Mouse (Mus musculus) CH12.LX (cell line): ENCODE measurements around the gene Dnajb5. TPM values are rescaled to one million over a fixed set of nuclear protein-coding genes. Genes with fewer than 3 reads are reported as not detected.

Experiments
- DNase-seq: peaks from one replicate; pipeline ENCODE4 v3.0.0-alpha.2; 2013; ENCODE audit errors: extremely low read depth
- H3K27ac ChIP-seq: 2 replicates; pipeline ENCODE4 v1.5.1; 2012; ENCODE audit warnings: low read depth, mild to moderate bottlenecking, control low read depth, moderate library complexity; ENCODE audit not compliant: insufficient read depth
- H3K27me3 ChIP-seq: replicated peaks from 2 replicates; pipeline ENCODE3; 2012; ENCODE audit warnings: inconsistent platforms
- H3K36me3 ChIP-seq, 2 experiments: replicated peaks in 1 of 2; 2 replicates each; pipeline versions ENCODE3 to v1.6.1; 2012; ENCODE audit warnings: inconsistent platforms in 1 of 2, low read length in 1 of 2, mild to moderate bottlenecking in 1 of 2, mixed read lengths in 1 of 2, moderate library complexity in 1 of 2; ENCODE audit not compliant: control insufficient read depth in 1 of 2, insufficient read depth in 1 of 2
- H3K4me1 ChIP-seq, 2 experiments: 2 replicates each; pipeline ENCODE4 v1.6.1; 2012; ENCODE audit warnings: inconsistent platforms in 1 of 2, moderate library complexity in 1 of 2; ENCODE audit not compliant: insufficient read depth in 2 of 2, control insufficient read depth in 1 of 2
- H3K4me2 ChIP-seq: 2 replicates; pipeline ENCODE4 v1.6.1; 2012; ENCODE audit warnings: low read depth, mild to moderate bottlenecking, control low read depth; ENCODE audit not compliant: poor library complexity, insufficient read depth, severe bottlenecking
- H3K4me3 ChIP-seq, 3 experiments: fragments of 150-350 bp in 1 of 3; sonication (generic) in 1 of 3; replicated peaks in 1 of 3; 2 replicates each; pipeline versions ENCODE3 to v1.5.1; 2011 to 2012; ENCODE audit warnings: low read depth in 2 of 3, low read length in 2 of 3, mild to moderate bottlenecking in 2 of 3, moderate library complexity in 2 of 3, control low read depth in 1 of 3, improper control_type of control experiment in 1 of 3, inconsistent platforms in 1 of 3, mixed read lengths in 1 of 3; ENCODE audit not compliant: poor library complexity in 1 of 3
- H3K79me2 ChIP-seq: replicated peaks from 2 replicates; pipeline ENCODE4 v1.6.1; 2012; ENCODE audit warnings: mild to moderate bottlenecking, moderate library complexity; ENCODE audit not compliant: control insufficient read depth, poor library complexity, insufficient read depth, severe bottlenecking; ENCODE audit errors: extremely low read depth
- H3K9ac ChIP-seq: 2 replicates; pipeline ENCODE4 v1.6.1; 2012; ENCODE audit warnings: low read depth, mild to moderate bottlenecking, control low read depth, moderate library complexity; ENCODE audit not compliant: insufficient read depth
- H3K9me3 ChIP-seq: replicated peaks from 2 replicates; pipeline ENCODE3; 2012; ENCODE audit warnings: low read length, inconsistent platforms, mixed read lengths
- CHD2 ChIP-seq: IDR thresholded peaks from 2 replicates; pipeline ENCODE4 v1.6.1; 2011; ENCODE audit warnings: low read length, improper control_type of control experiment
- E2F4 ChIP-seq: IDR thresholded peaks from 2 replicates; pipeline ENCODE4 v1.6.1; 2011; ENCODE audit warnings: low read depth, low read length, improper control_type of control experiment; ENCODE audit not compliant: insufficient replicate concordance
- EP300 ChIP-seq: IDR thresholded peaks from 2 replicates; pipeline ENCODE4 v1.6.1; 2011; ENCODE audit warnings: low read length, improper control_type of control experiment
- ETS1 ChIP-seq: conservative IDR thresholded peaks from 2 replicates; pipeline ENCODE4 v1.6.1; 2012; ENCODE audit warnings: low read depth, mild to moderate bottlenecking, inconsistent platforms, low read length, improper control_type of control experiment, moderate library complexity
- GABPA ChIP-seq: IDR thresholded peaks from 2 replicates; pipeline ENCODE4 v1.6.1; 2012; ENCODE audit warnings: low read depth, low read length, improper control_type of control experiment, inconsistent platforms; ENCODE audit not compliant: insufficient replicate concordance
- IRF4 ChIP-seq: IDR thresholded peaks from 2 replicates; pipeline ENCODE4 v1.6.1; 2014; ENCODE audit warnings: low read depth, mild to moderate bottlenecking, inconsistent platforms, low read length, improper control_type of control experiment
- JUN ChIP-seq: IDR thresholded peaks from 2 replicates; pipeline ENCODE4 v1.6.1; 2011; ENCODE audit warnings: low read depth, mild to moderate bottlenecking, low read length, improper control_type of control experiment, moderate library complexity; ENCODE audit not compliant: insufficient read depth
- KAT2A ChIP-seq: IDR thresholded peaks from 2 replicates; pipeline ENCODE4 v1.6.1; 2012; ENCODE audit warnings: low read length, improper control_type of control experiment, inconsistent platforms; ENCODE audit not compliant: insufficient replicate concordance
- MAFK ChIP-seq: IDR thresholded peaks from 2 replicates; pipeline ENCODE4 v1.6.1; 2011; ENCODE audit warnings: low read length, improper control_type of control experiment; ENCODE audit not compliant: insufficient replicate concordance
- MAZ ChIP-seq: IDR thresholded peaks from 2 replicates; pipeline ENCODE4 v1.6.1; 2012; ENCODE audit warnings: low read depth, mild to moderate bottlenecking, inconsistent platforms, low read length, improper control_type of control experiment, moderate library complexity
- MEF2A ChIP-seq: IDR thresholded peaks from 2 replicates; pipeline ENCODE4 v1.6.1; 2014; ENCODE audit warnings: low read depth, mild to moderate bottlenecking, inconsistent platforms, low read length, improper control_type of control experiment, borderline replicate concordance
- MXI1 ChIP-seq: IDR thresholded peaks from 2 replicates; pipeline ENCODE4 v1.6.1; 2011; ENCODE audit warnings: mild to moderate bottlenecking, low read depth, low read length, improper control_type of control experiment
- NELFE ChIP-seq: IDR thresholded peaks from 2 replicates; pipeline ENCODE4 v1.6.1; 2011; ENCODE audit warnings: low read depth, low read length, improper control_type of control experiment
- NRF1 ChIP-seq: IDR thresholded peaks from 2 replicates; pipeline ENCODE4 v1.6.1; 2014; ENCODE audit warnings: low read depth, mild to moderate bottlenecking, inconsistent platforms, low read length, improper control_type of control experiment, moderate library complexity
- POLR2A ChIP-seq: IDR thresholded peaks from 2 replicates; pipeline ENCODE4 v1.6.1; 2011; ENCODE audit warnings: low read depth, mild to moderate bottlenecking, improper control_type of control experiment, low read length
- POLR2AphosphoS2 ChIP-seq: IDR thresholded peaks from 2 replicates; pipeline ENCODE4 v1.6.1; 2011; ENCODE audit warnings: low read depth, low read length, improper control_type of control experiment
- RCOR1 ChIP-seq: conservative IDR thresholded peaks from 2 replicates; pipeline ENCODE4 v1.6.1; 2012; ENCODE audit warnings: low read depth, mild to moderate bottlenecking, inconsistent platforms, low read length, improper control_type of control experiment
- SIN3A ChIP-seq: IDR thresholded peaks from 2 replicates; pipeline ENCODE4 v1.6.1; 2012; ENCODE audit warnings: low read length, improper control_type of control experiment, inconsistent platforms
- SMC3 ChIP-seq: IDR thresholded peaks from 2 replicates; pipeline ENCODE4 v1.6.1; 2011; ENCODE audit warnings: low read depth, low read length, improper control_type of control experiment
- TBP ChIP-seq: conservative IDR thresholded peaks from 2 replicates; pipeline ENCODE4 v1.6.1; 2011; ENCODE audit warnings: low read depth, low read length, improper control_type of control experiment
- UBTF ChIP-seq: IDR thresholded peaks from 2 replicates; pipeline ENCODE4 v1.6.1; 2012; ENCODE audit warnings: low read depth, mild to moderate bottlenecking, inconsistent platforms, low read length, improper control_type of control experiment, moderate library complexity
- USF2 ChIP-seq: conservative IDR thresholded peaks from 2 replicates; pipeline ENCODE4 v1.6.1; 2011; ENCODE audit warnings: low read depth, low read length, improper control_type of control experiment
- ZC3H11A ChIP-seq: IDR thresholded peaks from 2 replicates; pipeline ENCODE4 v1.6.1; 2012; ENCODE audit warnings: low read depth, mild to moderate bottlenecking, inconsistent platforms, low read length, improper control_type of control experiment
- ZKSCAN1 ChIP-seq: IDR thresholded peaks from 2 replicates; pipeline ENCODE4 v1.6.1; 2012; ENCODE audit warnings: low read depth, inconsistent platforms, low read length, improper control_type of control experiment, borderline replicate concordance
- dilution Hi-C: fragments of 300-500 bp; cut with MboI; formaldehyde crosslinking; loops from 2 replicates; pipeline ENCODE4 v1.14.3; 2020; ENCODE audit warnings: low sequenced_read_pairs; ENCODE audit not compliant: extremely low pct_unique_long_range_greater_than_20kb, extremely low pct_ligation_motif_present
- in situ Hi-C: fragments of 300-500 bp; cut with MboI; formaldehyde crosslinking; loops from 3 replicates; pipeline ENCODE4 v1.14.3; 2019; ENCODE audit warnings: low sequenced_read_pairs, low pct_ligation_motif_present, low pct_unique_long_range_greater_than_20kb, mixed read lengths
- polyA plus RNA-seq: library from polyadenylated mRNA; unstranded; fragments of >175 nt; gene quantifications from 2 replicates; pipeline ENCODE4 v1.2.1, GENCODE M21; 2012; ENCODE audit warnings: low read depth; ENCODE audit not compliant: insufficient read length
- total RNA-seq, 2 experiments: library from RNA; depleted of rRNA; stranded (reverse); fragments of 300-350 nt in 1 of 2; fragments of >200 nt in 1 of 2; gene quantifications; 2 replicates each; pipeline ENCODE4 v1.2.3; 2012 to 2014

Gene Dnajb5
- total and polyA plus RNA-seq, 3 experiments, result 1.9 to 3.9 (median 2.7) TPM

- DNase-seq, result no peak
- Histone ChIP-seq H3K27ac (no peak overlapping the region), H3K79me2 (no peaks in the 10 kb centered on the region), H3K4me1 (peaks cover 8 to 28% of the 10 kb centered on the region in 2 experiments), H3K4me2 (no peak overlapping the region), H3K27me3 (peaks cover 63% of the 10 kb centered on the region), H3K4me3 (no peak overlapping the region), H3K9ac (no peak overlapping the region), H3K9me3 (no peaks in the 10 kb centered on the region), H3K36me3 (no peaks in the 10 kb centered on the region)
- in situ Hi-C loops, result no loop called here
- no peak for TF ChIP-seq JUN
- no peak for TF ChIP-seq TBP
- no peak for TF ChIP-seq MAFK
- TF ChIP-seq POLR2AphosphoS2, result no peak
- no peak for TF ChIP-seq MEF2A
- no peak for TF ChIP-seq NELFE
- no peak for TF ChIP-seq NRF1
- TF ChIP-seq UBTF, result no peak
- TF ChIP-seq E2F4, result no peak
- TF ChIP-seq SMC3, result no peak
- TF ChIP-seq ZC3H11A, result no peak
- no peak for TF ChIP-seq POLR2A
- TF ChIP-seq SIN3A, result no peak
- no peak for TF ChIP-seq ZKSCAN1
- TF ChIP-seq EP300, result no peak
- TF ChIP-seq USF2, result no peak
- no peak for TF ChIP-seq RCOR1
- dilution Hi-C loops, result no loop called here
Observed at GRCm38 (mm10) chr4:42946733-42947290, 2.8 kb upstream of the Dnajb5 start.

DNA sequence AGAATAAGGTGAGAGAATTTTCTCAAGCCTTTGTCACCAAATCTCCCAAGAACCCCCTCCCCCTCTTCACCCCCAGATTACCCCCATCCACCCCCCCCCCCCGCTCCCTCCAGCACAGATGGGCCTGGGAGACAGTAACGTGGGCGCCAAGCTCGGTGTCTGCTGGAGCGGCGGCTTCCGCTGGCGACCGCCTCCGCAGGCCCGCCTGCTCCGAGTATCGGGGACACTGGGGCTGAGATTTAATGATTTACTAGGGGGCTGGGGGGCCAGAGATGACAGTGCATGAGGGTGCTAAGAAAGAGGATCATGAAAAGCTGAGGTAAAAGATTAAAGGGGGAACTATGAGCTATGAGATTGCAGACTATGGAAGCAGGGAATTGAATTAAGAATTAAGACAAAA, 1.1 kb upstream of the Dnajb5 start:
- dilution Hi-C loops (no loop called here), in situ Hi-C loops (no loop called here)
- DNase-seq, result no peak
- Histone ChIP-seq H3K36me3 (peaks cover 0 to 3% of the 10 kb centered on the region in 2 experiments), H3K4me2 (no peak overlapping the region), H3K27me3 (peaks cover 45% of the 10 kb centered on the region), H3K79me2 (no peaks in the 10 kb centered on the region), H3K4me3 (no peak overlapping the region), H3K27ac (no peak overlapping the region), H3K9ac (no peak overlapping the region), H3K9me3 (no peaks in the 10 kb centered on the region), H3K4me1 (peaks cover 8 to 45% of the 10 kb centered on the region in 2 experiments; a peak in 3 of 4 replicates)
- TF ChIP-seq CHD2 (no peak), IRF4 (no peak), MAZ (no peak), ETS1 (no peak), MXI1 (no peak), JUN (no peak), KAT2A (no peak), ZC3H11A (no peak), SMC3 (no peak), NRF1 (no peak), GABPA (no peak)
